Mouse (Mus musculus) megakaryocyte, embryonic 14.5 days (primary cell): Measurements from ENCODE around the gene Spns3. TPM values are rescaled to one million over a fixed set of nuclear protein-coding genes. Genes with fewer than 3 reads are reported as not detected.

Experiments used
- H3K27me3 ChIP-seq: replicated peaks from 2 replicates; pipeline ENCODE3; 2012; ENCODE audit warnings: inconsistent platforms
- H3K36me3 ChIP-seq: replicated peaks from 2 replicates; pipeline ENCODE3; 2012; ENCODE audit warnings: low read length, inconsistent platforms, mixed read lengths
- H3K4me1 ChIP-seq: 2 replicates; pipeline ENCODE4 v1.6.1; 2012; ENCODE audit warnings: inconsistent platforms
- H3K4me3 ChIP-seq: replicated peaks from 2 replicates; pipeline ENCODE3; 2012; ENCODE audit warnings: moderate library complexity, mild to moderate bottlenecking, inconsistent platforms
- H3K9me3 ChIP-seq: 2 replicates; pipeline ENCODE4 v1.6.1; 2012; ENCODE audit warnings: inconsistent platforms
- FLI1 ChIP-seq: IDR thresholded peaks from 2 replicates; pipeline ENCODE4 v1.6.1; 2012; ENCODE audit warnings: low read length, inconsistent platforms, mixed read lengths
- GATA1 ChIP-seq: IDR thresholded peaks from 3 replicates; pipeline ENCODE4 v1.6.1; 2012; ENCODE audit warnings: mixed read lengths, low read length, inconsistent platforms, borderline replicate concordance
- polyA plus RNA-seq: library from polyadenylated mRNA; stranded (reverse); fragments of >175 nt; gene quantifications from 2 replicates; pipeline ENCODE4 v1.2.3, GENCODE M21; 2012; ENCODE audit warnings: low replicate concordance; ENCODE audit not compliant: insufficient read depth

Spns3 gene
- polyA plus RNA-seq, 1 experiment = 31.7 TPM

DNA sequence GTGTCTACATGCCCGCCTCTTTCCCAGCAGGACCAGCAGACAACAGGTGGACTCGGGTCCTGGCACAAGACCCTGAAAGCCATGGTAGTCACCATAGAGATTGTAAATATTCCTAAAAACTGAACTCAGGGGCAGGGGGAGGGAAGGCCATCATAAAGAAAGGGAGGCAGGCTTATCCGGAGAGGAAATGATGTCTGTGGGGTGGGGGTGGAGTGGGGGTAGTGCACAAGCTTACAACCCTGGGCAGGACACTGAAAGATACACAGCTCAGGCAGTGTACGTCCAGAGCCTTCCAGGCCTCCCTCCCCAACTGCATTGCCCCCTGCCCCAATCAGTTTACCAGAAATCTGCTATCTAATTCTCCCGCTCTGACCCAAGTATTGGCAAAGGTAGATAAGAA lies 63.1 kb downstream of the Spns3 start:
- TF ChIP-seq FLI1 (no peak), GATA1 (no peak)
- Histone ChIP-seq H3K36me3 (peaks cover 22% of the 10 kb centered on the region), H3K27me3 (peaks cover 4% of the 10 kb centered on the region), H3K4me3 (peak overlapping the region; percentile 97), H3K4me1 (peaks cover 90% of the 10 kb centered on the region), H3K9me3 (no peaks in the 10 kb centered on the region)

DNA sequence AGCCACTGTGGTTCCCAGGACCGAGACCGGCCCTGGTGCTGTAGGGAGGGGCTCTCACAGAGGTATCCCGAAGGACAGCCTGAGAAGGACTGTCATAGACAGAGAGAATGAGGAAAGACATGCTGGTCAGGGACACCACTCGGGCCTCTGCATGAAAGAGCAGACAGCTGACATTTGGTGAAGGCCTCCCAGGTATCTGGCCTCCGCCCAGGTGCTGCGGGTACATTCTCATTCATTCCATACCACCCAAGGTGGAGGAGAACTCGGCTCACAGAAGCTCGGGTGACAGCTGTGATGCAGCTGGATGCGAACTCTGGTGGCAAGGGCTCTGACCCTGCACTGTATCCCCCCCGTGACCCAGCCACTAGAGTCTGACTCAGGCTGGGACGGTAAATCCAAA lies 64.3 kb downstream of the Spns3 start:
- Histone ChIP-seq H3K4me1 (peaks cover 97% of the 10 kb centered on the region), H3K27me3 (peaks cover 2% of the 10 kb centered on the region), H3K9me3 (no peaks in the 10 kb centered on the region), H3K36me3 (peaks cover 23% of the 10 kb centered on the region), H3K4me3 (peak overlapping the region; percentile 72)
- TF ChIP-seq FLI1 (no peak), GATA1 (no peak)

DNA sequence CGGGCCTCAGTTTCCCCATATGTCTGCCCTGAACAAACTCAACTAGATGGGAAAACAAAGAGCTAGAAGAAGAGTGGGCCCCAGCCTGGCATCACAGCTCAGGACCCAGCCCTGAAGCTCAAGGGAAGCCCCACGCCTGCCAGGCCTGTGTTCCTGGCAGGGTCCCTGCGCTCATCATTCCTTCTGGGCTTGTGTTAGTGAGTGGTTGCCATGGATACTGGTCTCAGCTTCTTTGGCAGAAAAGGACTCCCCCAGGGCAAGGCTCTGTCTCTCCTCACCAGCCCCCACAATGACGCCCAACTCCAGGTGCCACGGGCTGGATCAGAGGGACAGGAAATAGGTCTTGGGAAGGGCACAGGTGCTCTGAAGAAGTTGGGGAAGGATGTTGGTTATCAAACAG lies 65.1 kb downstream of the Spns3 start:
- Histone ChIP-seq H3K4me1 (peaks cover 97% of the 10 kb centered on the region), H3K9me3 (no peaks in the 10 kb centered on the region), H3K36me3 (peaks cover 26% of the 10 kb centered on the region), H3K4me3 (peak overlapping the region; percentile 26), H3K27me3 (peaks cover 2% of the 10 kb centered on the region)
- TF ChIP-seq FLI1 (no peak), GATA1 (no peak)

- H3K36me3 ChIP-seq = peaks cover 26% of the 10 kb centered on the region
- H3K4me3 ChIP-seq = peak overlapping the region; percentile 6
- H3K27me3 ChIP-seq = peaks cover 2% of the 10 kb centered on the region
- peaks cover 99% of the 10 kb centered on the region for H3K4me1 ChIP-seq
- H3K9me3 ChIP-seq = no peaks in the 10 kb centered on the region
- no peak for TF ChIP-seq FLI1
- TF ChIP-seq GATA1 = no peak
Measured at GRCm38 (mm10) chr11:72484549-72484948, 65.8 kb downstream of the Spns3 start.

- Histone ChIP-seq H3K36me3 (peaks cover 26% of the 10 kb centered on the region), H3K27me3 (no peaks in the 10 kb centered on the region), H3K9me3 (no peaks in the 10 kb centered on the region), H3K4me1 (peaks cover 100% of the 10 kb centered on the region), H3K4me3 (peak overlapping the region; percentile 81)
- TF ChIP-seq GATA1 (no peak; the same call in 2 of the 3 replicates), FLI1 (no peak)
Measured at GRCm38 (mm10) chr11:72481952-72482351, 68.4 kb downstream of the Spns3 start.

DNA sequence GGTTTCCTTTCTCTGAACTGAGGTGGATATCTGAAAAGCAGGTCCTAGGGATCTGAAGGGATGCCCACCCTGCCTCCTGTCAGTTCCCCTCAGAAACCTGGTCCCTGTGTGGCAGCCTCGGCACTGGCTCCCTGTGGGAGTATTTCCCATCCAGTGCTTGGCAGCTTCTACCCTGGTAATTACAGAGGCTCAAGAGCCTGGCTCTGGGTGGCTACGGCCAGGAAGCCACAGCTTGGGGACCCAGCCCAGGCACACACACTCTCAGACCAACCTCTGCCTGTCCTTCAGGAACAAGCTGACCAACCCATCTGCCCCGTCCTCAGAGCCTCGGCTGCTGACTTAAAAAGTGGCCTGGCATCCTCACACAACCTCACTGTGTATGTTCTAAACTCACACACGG lies 69.0 kb downstream of the Spns3 start:
- H3K4me3 ChIP-seq = peak overlapping the region; percentile 81
- no peaks in the 10 kb centered on the region for H3K9me3 ChIP-seq
- H3K4me1 ChIP-seq = peaks cover 100% of the 10 kb centered on the region
- no peak for TF ChIP-seq GATA1
- no peak for TF ChIP-seq FLI1
- H3K27me3 ChIP-seq = no peaks in the 10 kb centered on the region
- H3K36me3 ChIP-seq = peaks cover 29% of the 10 kb centered on the region

DNA sequence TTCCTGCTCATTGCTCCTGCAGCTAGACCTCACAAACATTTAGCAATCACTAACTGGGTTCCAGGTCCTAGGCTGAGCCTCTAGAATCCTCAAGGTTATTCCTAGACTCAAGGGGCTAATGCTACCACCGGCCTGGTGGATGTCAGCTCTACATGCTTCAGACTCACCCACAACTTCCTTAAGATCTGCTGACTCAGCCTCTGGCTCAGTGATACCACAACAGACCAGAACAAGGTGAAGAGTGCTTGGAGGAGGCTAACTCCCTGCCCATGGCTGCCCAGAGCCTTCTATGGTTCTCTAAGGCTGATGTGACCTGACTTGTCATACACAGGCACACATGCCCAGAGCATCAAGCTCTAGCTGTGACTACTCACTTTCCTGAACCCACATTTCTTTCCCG lies 70.8 kb downstream of the Spns3 start:
- no peaks in the 10 kb centered on the region for H3K9me3 ChIP-seq
- no peaks in the 10 kb centered on the region for H3K27me3 ChIP-seq
- H3K36me3 ChIP-seq = peaks cover 17% of the 10 kb centered on the region
- no peak for TF ChIP-seq FLI1
- no peak for TF ChIP-seq GATA1
- peaks cover 100% of the 10 kb centered on the region for H3K4me1 ChIP-seq
- peak overlapping the region; percentile 72 for H3K4me3 ChIP-seq

GRCm38 (mm10) chr11:72478228-72478627 lies 72.1 kb downstream of the Spns3 start:
- TF ChIP-seq FLI1 (no peak), GATA1 (no peak)
- Histone ChIP-seq H3K36me3 (peaks cover 26% of the 10 kb centered on the region), H3K4me3 (peak overlapping the region; percentile 76), H3K9me3 (no peaks in the 10 kb centered on the region), H3K4me1 (peaks cover 100% of the 10 kb centered on the region), H3K27me3 (no peaks in the 10 kb centered on the region)

GRCm38 (mm10) chr11:72477653-72478052 lies 72.7 kb downstream of the Spns3 start:
- peaks cover 100% of the 10 kb centered on the region for H3K4me1 ChIP-seq
- TF ChIP-seq FLI1 = no peak
- no peak for TF ChIP-seq GATA1
- peaks cover 29% of the 10 kb centered on the region for H3K36me3 ChIP-seq
- no peaks in the 10 kb centered on the region for H3K9me3 ChIP-seq
- peak overlapping the region; percentile 76 for H3K4me3 ChIP-seq
- no peaks in the 10 kb centered on the region for H3K27me3 ChIP-seq

DNA sequence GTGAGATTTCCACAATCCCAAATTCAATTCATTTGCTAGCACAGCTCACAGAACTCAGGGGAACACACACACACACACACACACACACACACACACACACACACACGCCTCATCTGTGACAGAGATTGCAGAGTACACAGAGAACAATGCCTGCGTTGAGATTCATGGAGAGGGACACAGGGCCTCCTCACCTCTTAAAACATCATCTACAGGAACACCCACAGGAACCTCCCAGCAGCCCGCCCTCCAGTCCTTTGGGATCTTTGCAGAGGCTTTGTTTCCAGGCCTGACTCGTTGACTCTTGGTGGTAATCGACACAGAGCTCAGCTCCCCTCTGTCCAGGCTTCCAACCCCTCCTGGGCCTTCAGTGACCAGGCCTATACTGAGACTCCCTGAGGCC lies 73.1 kb downstream of the Spns3 start:
- no peak overlapping the region for H3K4me3 ChIP-seq
- peaks cover 100% of the 10 kb centered on the region for H3K4me1 ChIP-seq
- H3K36me3 ChIP-seq = peaks cover 34% of the 10 kb centered on the region
- no peaks in the 10 kb centered on the region for H3K27me3 ChIP-seq
- no peaks in the 10 kb centered on the region for H3K9me3 ChIP-seq
- TF ChIP-seq FLI1 (no peak), GATA1 (no peak)

GRCm38 (mm10) chr11:72476074-72476625 lies 74.2 kb downstream of the Spns3 start:
- Histone ChIP-seq H3K27me3 (no peaks in the 10 kb centered on the region), H3K36me3 (peaks cover 43% of the 10 kb centered on the region), H3K4me1 (peaks cover 100% of the 10 kb centered on the region), H3K9me3 (no peaks in the 10 kb centered on the region), H3K4me3 (peak overlapping the region; percentile 83)
- TF ChIP-seq FLI1 (no peak), GATA1 (no peak)
